Mouse (Mus musculus): ENCODE data around the gene Tet3. TPM values are rescaled to one million over a fixed set of nuclear protein-coding genes. Genes with fewer than 3 reads are reported as not detected.
A peak's percentile ranks its signal among the peaks of the same experiment; 100 is the strongest.
"Not testable (repeated sequence)": the region's sequence is repeated elsewhere in the genome, so short reads cannot be mapped to it uniquely, and the experiment has no call there.

Tet3 gene
- total RNA-seq, 1 experiment from 2014 or later: 13.4 TPM

DNA sequence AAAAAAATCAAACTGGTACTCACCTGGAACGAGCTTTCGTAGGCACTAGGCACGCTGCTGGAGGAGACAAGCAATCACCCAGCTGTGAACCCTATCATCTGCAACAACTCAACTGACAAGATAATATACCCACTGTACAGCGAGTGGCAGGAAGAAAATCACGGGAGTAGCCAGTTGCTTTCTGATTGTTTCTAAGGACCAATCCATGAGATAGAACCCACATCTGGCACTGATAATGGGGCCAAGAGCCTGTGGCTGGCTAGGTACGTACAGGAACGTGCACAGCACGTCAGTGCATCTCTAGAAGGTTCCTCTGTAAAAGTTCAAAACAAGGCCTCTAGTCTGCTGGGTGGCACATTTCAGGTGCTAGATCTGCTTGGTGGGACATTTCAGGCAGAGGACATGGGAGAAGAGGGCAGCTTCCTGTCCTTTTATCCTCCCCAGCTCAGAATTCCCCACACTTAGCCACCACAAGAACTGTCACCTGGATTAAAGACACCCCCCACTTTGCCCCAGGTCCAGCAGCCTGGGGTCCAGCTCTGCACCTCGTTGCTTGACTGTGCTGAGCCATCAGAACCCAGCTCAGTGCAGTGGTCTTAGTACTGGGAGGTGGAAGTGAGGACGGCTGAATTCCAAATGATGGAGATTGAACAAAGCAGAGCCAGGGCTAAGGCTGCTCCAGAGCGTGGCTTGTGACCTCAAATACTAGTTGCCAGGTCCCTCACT lies 97.2 kb downstream of the Tet3 start:
- no peak for ATAC-seq (replicated peaks in 1 of 2; ENCODE audit: insufficient read depth in 1 of 2, low FRiP score in 2 of 2, low TSS enrichment in 1 of 2, low read depth in 1 of 2, poor library complexity in 2 of 2, severe bottlenecking in 2 of 2)

DNA sequence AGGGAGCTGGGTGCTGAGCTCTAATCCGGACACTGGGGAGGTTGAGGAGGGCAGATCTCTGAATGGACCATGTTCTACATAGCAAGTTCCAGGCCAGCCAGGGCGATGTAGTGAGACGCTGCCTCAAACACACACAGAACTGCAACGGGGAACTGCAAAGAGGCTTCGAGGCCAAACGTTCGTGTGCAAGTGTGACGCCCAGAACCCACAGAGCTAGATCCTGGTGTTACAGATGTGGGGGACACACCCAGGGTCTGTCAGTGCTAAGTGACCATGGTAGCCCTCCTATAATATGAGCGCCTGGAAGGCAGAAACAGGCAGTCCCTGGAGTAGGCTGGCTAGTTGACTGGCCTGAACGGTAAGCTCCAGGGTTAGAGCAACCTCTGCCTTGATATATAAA lies 101.4 kb downstream of the Tet3 start:
- no peak for ATAC-seq (replicated peaks in 1 of 2; ENCODE audit: insufficient read depth in 1 of 2, low FRiP score in 2 of 2, low TSS enrichment in 1 of 2, low read depth in 1 of 2, poor library complexity in 2 of 2, severe bottlenecking in 2 of 2)

DNA sequence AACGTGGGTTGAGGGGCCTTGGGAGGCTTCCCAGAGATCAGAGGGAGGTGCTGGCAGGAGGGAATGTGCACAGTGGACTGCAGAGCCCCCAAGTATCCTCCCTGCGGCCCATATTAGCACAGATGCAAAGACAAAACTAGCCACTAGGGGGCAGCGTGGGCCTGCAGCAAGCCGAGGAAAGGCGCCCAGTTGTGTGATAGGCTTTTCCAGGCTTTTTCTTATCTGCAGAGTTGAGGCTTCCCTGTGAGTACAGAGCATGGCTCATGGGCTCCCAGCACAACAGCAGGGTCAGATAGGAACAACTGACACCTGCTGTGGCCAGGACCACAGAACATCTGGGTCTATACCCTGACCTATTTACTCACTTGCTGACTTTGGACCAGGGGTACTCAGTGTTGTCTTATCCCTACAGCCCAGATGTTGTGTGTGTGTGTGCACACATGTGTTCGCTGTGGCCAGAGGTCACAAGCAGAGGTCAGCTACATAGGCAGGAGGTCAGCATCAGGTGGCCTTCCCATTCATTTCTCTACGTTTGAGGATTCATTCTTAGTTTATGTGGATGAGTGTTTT lies 102.2 kb downstream of the Tet3 start:
- peak; percentile 74 to 89 for ATAC-seq (replicated peaks in 1 of 2; ENCODE audit: insufficient read depth in 1 of 2, low FRiP score in 2 of 2, low TSS enrichment in 1 of 2, low read depth in 1 of 2, poor library complexity in 2 of 2, severe bottlenecking in 2 of 2)

DNA sequence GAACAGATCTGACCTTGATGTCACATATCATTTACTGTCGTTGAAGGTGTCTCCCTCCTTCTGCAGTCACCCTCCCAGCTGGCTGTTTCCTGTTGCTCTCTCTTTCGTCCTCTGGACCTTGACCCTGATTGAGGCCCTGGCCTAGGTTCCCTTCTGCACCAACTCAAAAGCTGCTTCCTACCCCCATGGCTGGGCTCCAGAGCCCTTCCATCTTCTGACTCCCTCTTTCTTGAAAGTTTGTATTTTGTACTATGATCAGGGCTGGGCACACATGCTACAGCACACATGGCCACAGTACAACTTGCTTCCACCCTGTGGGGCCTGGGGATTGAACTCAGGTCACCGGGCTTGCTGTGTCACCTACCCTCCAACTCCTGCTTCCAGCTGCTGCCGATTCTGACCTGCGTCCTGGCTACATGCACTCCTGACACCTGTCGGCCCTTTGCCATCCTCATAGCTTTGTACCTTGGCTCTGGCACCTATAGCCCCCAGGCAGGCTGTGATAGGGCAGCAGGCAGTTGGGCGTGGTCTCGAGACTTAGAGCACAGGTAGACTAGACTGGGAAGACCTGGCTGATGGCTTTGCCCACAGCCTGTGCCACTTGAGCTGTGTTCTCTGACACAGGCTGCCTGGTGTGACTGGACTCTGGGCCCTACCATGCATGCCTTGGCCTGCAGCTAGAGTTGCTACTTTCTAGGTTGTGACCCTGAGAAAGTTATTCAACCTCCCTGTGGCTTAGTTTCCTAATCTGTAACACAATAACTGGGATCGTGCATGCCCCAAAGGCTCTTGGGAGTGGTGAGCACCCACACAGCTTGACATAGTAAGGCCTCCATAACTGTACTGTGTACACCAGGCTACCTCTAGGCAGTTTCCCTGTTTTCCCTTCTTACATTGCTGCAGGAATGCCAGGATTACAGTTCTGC lies 103.8 kb downstream of the Tet3 start:
- no peak for ATAC-seq (replicated peaks in 1 of 2; ENCODE audit: insufficient read depth in 1 of 2, low FRiP score in 2 of 2, low TSS enrichment in 1 of 2, low read depth in 1 of 2, poor library complexity in 2 of 2, severe bottlenecking in 2 of 2)

DNA sequence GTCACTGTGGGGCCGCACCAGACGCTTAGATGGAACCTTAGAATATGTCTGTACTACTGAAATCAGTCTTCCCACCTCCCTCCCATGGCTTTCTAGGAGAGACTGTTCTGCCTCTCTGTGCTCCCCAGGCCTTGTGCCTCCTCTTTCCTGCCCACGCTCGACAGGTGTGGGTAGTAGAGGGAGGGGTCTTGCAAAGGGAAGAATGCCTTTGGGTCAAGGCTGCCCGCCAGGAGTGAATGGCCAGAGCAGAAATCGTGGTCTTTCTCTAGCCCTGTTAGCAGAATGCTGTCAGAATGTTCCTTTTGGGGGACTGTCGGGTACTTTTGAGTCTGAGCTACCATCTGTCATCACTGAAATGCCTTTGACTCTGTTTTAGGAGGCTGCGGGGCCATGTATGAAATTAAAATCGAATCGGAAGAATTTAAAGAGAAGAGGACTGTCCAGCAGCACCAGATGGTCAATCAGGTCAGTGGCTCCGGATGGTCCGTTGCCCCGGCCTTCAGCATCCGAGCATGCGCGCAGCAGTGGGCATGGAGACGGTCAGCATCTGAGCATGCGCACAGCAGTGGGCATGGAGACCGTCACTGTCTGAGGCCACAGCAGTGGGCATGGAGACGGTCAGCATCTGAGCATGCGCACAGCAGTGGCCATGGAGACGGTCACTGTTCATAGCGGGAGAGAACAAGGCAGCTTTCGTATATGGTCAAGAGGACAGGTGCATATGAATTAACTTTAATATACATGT lies 106.0 kb downstream of the Tet3 start:
- ATAC-seq (replicated peaks in 1 of 2; ENCODE audit: insufficient read depth in 1 of 2, low FRiP score in 2 of 2, low TSS enrichment in 1 of 2, low read depth in 1 of 2, poor library complexity in 2 of 2, severe bottlenecking in 2 of 2): no peak

DNA sequence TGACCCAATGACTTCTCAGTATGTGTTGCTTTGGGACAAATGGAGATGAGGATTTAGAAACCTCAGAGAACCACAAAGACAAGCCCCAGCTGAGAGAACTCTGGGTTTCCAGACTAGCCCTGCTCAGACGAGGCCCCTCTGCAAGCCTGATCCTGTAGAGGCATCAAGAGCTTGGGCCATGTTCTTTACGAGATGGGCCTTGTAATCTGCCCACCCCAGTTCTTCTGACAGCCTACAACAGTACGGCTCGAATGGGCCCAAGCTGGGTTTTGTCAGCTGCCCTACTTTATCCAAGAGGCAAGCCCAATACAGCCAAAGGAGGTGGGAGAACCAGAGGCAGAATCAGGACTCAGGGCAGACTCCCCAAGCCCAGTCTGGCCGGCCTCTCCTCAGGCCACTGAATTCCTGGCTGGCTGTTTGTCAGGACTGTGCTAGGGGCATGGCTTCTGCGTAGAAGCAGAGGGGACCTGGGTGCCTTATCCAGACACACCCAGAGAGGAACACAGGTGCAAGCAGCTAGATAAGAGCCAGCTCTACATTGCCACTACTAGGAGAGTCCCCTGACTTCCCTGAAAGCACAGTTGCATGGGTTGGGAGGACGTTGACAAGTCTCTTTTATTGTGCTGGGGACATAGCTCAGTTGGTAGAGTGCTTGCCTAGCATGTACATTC lies 107.3 kb downstream of the Tet3 start:
- ATAC-seq (replicated peaks in 1 of 2; ENCODE audit: insufficient read depth in 1 of 2, low FRiP score in 2 of 2, low TSS enrichment in 1 of 2, low read depth in 1 of 2, poor library complexity in 2 of 2, severe bottlenecking in 2 of 2): no peak; a peak in 1 of 4 replicates

DNA sequence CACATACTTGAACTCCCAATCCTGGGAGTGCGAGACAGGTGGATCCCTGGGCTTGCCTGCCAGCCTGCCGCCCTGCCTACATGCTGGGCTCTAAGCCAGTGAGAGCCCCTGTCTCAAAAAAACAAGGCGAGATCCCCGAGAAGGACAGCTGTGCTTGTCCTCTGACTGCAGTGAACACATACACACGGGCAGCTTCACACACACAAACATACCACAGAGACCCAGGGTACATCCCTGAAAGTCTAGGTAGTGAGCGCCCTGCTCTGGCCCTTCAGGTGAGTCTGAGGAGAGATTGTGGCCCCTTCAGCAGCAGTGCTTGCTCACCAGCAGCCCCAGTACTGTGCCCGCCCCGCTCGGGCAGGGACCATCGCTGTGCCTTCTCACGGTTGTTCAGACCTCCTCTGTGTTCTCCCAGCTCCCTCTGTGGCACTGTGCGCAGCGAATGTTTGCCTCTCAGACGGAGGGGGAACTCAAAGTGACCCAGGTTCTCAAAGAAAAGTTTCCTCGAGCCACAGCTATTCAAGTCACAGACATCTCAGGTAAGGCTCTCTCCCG lies 108.0 kb downstream of the Tet3 start:
- ATAC-seq (replicated peaks in 1 of 2; ENCODE audit: insufficient read depth in 1 of 2, low FRiP score in 2 of 2, low TSS enrichment in 1 of 2, low read depth in 1 of 2, poor library complexity in 2 of 2, severe bottlenecking in 2 of 2): no peak

DNA sequence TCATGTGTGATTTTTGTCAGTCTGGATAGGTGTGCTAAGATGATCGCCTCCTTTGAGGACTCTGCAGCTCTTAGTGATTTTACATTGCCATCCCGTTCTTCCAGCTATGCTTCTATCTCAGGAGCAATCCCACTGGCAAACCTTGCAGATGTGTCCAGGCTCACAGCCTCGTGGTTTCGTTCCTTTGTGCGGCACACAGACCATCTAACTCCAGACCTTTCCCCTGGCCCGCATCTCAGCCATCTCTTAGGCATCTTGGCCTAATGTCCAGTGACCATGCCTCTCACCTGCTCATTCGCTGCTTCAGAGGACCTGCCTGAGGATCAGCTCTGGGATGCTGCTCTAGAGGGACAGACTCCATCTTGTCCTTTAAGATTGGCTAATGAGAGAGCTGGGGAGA lies 108.7 kb downstream of the Tet3 start:
- no peak for ATAC-seq (replicated peaks in 1 of 2; ENCODE audit: insufficient read depth in 1 of 2, low FRiP score in 2 of 2, low TSS enrichment in 1 of 2, low read depth in 1 of 2, poor library complexity in 2 of 2, severe bottlenecking in 2 of 2)

DNA sequence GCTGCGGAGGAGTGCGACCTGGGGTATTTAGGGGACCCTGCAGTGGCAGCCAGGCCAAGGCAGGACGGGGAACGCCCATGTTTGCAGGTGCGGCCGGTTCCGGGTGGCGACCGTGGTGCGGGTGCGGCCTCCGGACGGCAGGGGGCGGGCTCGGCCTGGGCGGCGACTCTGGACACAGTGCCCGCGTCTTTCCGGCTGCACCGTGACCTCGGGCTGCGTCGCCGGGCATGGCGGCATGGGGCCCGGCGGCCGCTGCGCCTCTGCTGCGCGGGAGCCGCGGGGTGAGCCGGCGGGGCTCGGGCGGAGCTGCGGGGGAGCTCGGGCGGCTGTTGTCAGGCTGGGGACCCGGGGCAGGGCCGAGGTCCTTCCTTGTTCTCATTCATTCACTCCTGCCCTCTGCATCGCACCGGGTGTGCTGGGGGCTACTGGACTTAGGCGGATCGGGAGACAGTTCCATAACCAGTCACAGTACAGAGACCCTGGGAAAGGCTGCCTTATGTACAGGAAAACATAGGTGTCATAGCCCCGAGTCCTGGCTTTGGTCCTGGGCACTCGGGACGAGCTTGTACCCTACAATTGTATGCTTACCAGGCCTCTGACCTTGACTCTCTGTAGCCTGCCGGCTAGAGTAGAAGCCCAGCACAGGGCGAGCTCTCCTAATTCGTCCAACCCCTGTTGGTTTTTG lies 109.5 kb downstream of the Tet3 start:
- peak; percentile 92 to 97 for ATAC-seq (replicated peaks in 1 of 2; ENCODE audit: insufficient read depth in 1 of 2, low FRiP score in 2 of 2, low TSS enrichment in 1 of 2, low read depth in 1 of 2, poor library complexity in 2 of 2, severe bottlenecking in 2 of 2)

DNA sequence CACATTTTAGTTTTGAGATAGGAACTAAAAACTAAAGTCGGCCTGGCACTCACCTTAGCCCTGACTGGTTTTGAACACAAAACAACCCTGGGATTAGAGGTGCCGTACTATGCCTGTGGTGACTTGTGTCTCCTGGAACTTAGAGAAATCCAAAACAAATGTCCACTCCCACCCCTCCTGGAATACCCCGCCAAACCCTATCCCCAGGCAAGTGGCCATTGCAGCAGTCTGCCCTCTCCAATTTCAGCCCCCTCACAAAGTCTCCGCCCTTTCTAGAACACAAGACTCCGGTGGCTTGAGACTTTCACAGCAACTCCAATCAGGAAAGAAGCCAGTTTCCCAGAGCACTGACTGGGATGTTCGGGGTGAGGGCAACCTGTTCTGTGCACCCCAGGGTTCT lies 110.0 kb downstream of the Tet3 start, which contains the start of gene Bola3:
TSS of gene Bola3 (plus strand) at position 275 of the 400 bp plus-strand sequence.
- ATAC-seq (replicated peaks in 1 of 2; ENCODE audit: insufficient read depth in 1 of 2, low FRiP score in 2 of 2, low TSS enrichment in 1 of 2, low read depth in 1 of 2, poor library complexity in 2 of 2, severe bottlenecking in 2 of 2): peak; percentile 3 to 11; a peak in 1 of 4 replicates

DNA sequence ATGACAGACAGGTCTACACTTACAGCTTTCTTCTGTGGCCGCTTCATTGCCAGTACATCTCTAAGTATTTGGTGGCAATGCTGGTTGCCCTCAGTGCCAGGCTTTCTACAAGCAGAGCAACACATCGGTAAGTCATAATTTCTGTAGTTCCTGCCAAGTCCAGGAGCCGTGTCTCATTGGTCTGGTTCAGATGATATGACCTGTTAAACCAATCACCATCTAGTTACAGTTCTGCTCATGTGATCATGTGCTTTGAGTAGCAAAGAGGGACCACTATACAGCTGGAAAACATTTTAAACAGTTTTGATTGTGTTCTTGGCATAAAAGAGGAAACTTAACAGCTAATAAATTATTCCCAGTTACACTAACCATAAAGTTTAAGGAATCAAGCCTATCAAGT lies 111.0 kb downstream of the Tet3 start:
- no peak for ATAC-seq (replicated peaks in 1 of 2; ENCODE audit: insufficient read depth in 1 of 2, low FRiP score in 2 of 2, low TSS enrichment in 1 of 2, low read depth in 1 of 2, poor library complexity in 2 of 2, severe bottlenecking in 2 of 2)

DNA sequence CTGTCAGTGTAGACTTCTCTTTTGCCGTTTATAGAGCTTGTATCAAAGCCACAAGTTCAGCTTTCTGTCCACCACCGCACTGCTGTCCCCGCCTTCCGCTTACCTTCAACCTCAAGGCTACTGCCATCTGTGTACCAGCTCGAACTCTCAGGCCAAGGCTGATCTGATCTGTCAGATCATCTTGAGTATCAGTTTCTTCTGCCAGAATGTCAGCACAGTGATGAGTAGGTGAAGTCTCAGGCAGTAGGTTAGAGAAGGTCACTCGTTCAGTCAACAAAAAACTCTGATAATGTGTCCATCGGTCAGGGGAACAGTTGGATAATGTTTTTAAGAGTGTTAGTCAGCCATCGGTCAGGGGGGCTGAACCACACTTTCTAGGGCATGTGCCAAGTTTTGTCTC lies 113.6 kb downstream of the Tet3 start:
- not testable (repeated sequence) for ATAC-seq (replicated peaks in 1 of 2; ENCODE audit: insufficient read depth in 1 of 2, low FRiP score in 2 of 2, low TSS enrichment in 1 of 2, low read depth in 1 of 2, poor library complexity in 2 of 2, severe bottlenecking in 2 of 2)

DNA sequence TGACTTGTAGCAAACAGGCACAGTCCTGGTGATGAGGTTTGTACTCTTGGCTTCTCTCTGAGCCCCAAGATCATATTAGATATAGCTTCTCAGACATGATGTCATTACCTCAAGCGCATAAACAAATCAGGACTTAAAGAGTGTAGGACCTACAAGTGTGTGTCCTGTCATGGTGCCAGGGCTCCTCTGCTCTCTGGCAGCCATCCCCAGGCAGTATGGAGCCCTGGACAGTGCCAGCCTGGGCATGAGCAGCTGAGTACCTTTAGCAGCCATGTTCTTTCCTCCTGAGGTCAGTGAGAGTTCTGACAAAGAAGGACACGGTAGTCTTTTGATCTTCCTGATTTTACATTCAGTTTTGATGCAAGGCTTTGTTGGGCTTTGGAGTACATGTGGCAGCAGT lies 115.9 kb downstream of the Tet3 start:
- ATAC-seq (replicated peaks in 1 of 2; ENCODE audit: insufficient read depth in 1 of 2, low FRiP score in 2 of 2, low TSS enrichment in 1 of 2, low read depth in 1 of 2, poor library complexity in 2 of 2, severe bottlenecking in 2 of 2): no peak

DNA sequence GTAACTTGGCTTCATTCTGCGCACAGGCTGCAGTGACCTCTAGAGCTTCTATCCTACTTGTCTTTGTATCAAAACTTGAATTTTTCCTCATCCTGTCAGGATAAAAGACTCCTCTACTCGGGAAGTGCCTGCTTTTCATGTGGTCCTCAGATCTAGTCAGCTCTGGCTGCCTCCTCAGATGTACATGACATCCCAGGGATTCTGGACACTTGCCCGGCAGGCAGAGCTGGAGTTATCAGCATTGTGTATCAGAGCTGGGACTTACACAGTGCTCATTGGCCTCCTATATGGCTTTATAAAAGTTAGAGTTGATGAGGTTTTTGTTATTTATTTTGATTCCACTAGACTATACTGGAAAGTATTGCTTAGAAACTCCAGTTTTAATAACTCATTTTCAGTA lies 117.5 kb downstream of the Tet3 start:
- ATAC-seq (replicated peaks in 1 of 2; ENCODE audit: insufficient read depth in 1 of 2, low FRiP score in 2 of 2, low TSS enrichment in 1 of 2, low read depth in 1 of 2, poor library complexity in 2 of 2, severe bottlenecking in 2 of 2): no peak

DNA sequence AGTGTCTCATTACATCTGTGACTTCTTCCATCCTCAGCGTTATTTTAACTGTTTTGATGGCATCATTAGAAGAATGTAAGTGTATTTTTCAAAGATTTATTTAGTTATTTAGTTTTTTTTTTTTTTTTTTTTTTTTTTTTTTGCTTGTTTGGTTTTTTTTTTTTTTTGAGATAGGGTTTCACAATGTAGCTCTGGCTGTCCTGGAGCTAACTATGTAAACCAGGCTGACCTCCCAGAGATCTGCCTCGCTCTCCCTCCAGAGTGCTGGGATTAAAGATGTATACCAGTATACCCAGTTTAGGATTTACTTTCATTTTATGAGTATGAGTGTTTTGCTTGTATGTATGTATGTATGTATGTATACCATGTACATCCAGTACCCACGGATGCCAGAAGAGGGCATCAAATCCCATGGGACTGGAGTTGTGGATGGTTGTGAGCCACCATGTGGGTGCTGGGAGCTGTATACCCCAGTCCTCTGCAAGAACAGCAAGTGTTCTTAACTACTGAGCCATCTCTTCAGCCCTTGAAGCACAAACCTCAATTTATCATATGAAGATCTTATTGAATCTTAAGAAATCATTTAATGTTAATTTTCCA lies 131.2 kb downstream of the Tet3 start:
- ATAC-seq (replicated peaks in 1 of 2; ENCODE audit: insufficient read depth in 1 of 2, low FRiP score in 2 of 2, low TSS enrichment in 1 of 2, low read depth in 1 of 2, poor library complexity in 2 of 2, severe bottlenecking in 2 of 2): no peak

DNA sequence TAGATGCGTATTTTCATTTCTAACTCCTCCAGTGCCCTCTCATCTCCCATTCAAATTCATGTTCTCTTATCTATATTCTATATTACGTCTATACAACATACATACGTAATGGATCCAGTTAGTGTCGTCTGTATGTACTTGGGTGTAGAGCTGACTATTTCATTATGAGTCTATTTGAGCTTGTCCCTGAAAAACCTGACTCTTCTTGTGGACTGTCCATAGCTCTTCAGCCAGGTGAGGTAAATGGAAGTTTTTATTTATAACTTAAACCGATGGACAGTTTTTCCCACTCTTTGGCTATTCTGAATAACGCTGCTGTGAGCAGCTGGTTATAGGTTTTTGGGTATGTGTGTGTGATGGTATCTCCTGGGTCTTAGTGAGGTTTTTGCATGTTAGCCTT lies 132.1 kb downstream of the Tet3 start:
- no peak for ATAC-seq (replicated peaks in 1 of 2; ENCODE audit: insufficient read depth in 1 of 2, low FRiP score in 2 of 2, low TSS enrichment in 1 of 2, low read depth in 1 of 2, poor library complexity in 2 of 2, severe bottlenecking in 2 of 2)

Data from hematopoietic stem cell, adult 5-6 weeks (primary cell).